Mouse (Mus musculus) small intestine, adult 2 months (tissue): ENCODE results near the gene Rfc2.

Experiments
- CTCF ChIP-seq: fragments of 200-500 bp; IDR thresholded peaks from 2 replicates; pipeline ENCODE4 v1.5.1; 2012; ENCODE audit warnings: low read depth, mild to moderate bottlenecking, control low read depth, inconsistent platforms, low read length, moderate library complexity, mixed read lengths; ENCODE audit not compliant: insufficient replicate concordance, insufficient read length; ENCODE audit errors: extremely low read depth
- POLR2A ChIP-seq: fragments of 200-500 bp; IDR thresholded peaks from 2 replicates; pipeline ENCODE4 v1.6.1; 2012; ENCODE audit warnings: low read depth, mild to moderate bottlenecking, control low read depth, inconsistent platforms, low read length, moderate library complexity

GRCm38 (mm10) chr5:134549640-134550168, 31.5 kb upstream of the Rfc2 start:
- TF ChIP-seq CTCF (no peak), POLR2A (peak; percentile 28; the same call in 1 of the 2 replicates)
